Mouse (Mus musculus) hindbrain, postnatal 0 days (tissue): ENCODE results near the gene Rspo1. TPM values are rescaled to one million over a fixed set of nuclear protein-coding genes. Genes with fewer than 3 reads are reported as not detected.

Experiments
- ATAC-seq: fragments of 200-750 bp; cut with Nextera tagmentation; 2 replicates; pipeline ENCODE4 v1.8.0; 2017; ENCODE audit warnings: mild to moderate bottlenecking, moderate TSS enrichment, moderate library complexity
- DNase-seq: peaks from one replicate; pipeline ENCODE4 v3.0.0-alpha.2; 2015; ENCODE audit warnings: low spot score
- H3K27ac ChIP-seq: fragments of 300-500 bp; sonication (generic); 2 replicates; pipeline ENCODE4 v1.5.1; 2014; ENCODE audit warnings: mild to moderate bottlenecking
- H3K27me3 ChIP-seq: fragments of 300-500 bp; sonication (generic); 2 replicates; pipeline ENCODE4 v1.6.1; 2014; ENCODE audit warnings: low read length, mixed read lengths; ENCODE audit not compliant: insufficient read depth
- H3K36me3 ChIP-seq: fragments of 300-500 bp; sonication (generic); 2 replicates; pipeline ENCODE4 v1.6.1; 2014; ENCODE audit warnings: low read length, mixed read lengths; ENCODE audit not compliant: insufficient read depth
- H3K4me1 ChIP-seq: fragments of 300-500 bp; sonication (generic); 2 replicates; pipeline ENCODE4 v1.6.1; 2014; ENCODE audit warnings: antibody characterized with exemption, low read length, mixed read lengths; ENCODE audit not compliant: insufficient read depth
- H3K4me2 ChIP-seq: fragments of 300-500 bp; sonication (generic); 2 replicates; pipeline ENCODE4 v1.6.1; 2014; ENCODE audit warnings: low read depth, mild to moderate bottlenecking, low read length, moderate library complexity, mixed read lengths
- H3K4me3 ChIP-seq: fragments of 300-500 bp; sonication (generic); 2 replicates; pipeline ENCODE4 v1.5.1; 2014; ENCODE audit warnings: low read length
- H3K9ac ChIP-seq: fragments of 300-500 bp; sonication (generic); replicated peaks from 2 replicates; pipeline ENCODE4 v1.6.1; 2014; ENCODE audit warnings: mild to moderate bottlenecking, low read length, moderate library complexity, mixed read lengths
- H3K9me3 ChIP-seq: fragments of 300-500 bp; sonication (generic); 2 replicates; pipeline ENCODE4 v1.6.1; 2016; ENCODE audit warnings: low read length, mixed read lengths
- CTCF ChIP-seq: IDR thresholded peaks from 2 replicates; pipeline ENCODE4 v1.5.1; 2016; ENCODE audit warnings: antibody characterized with exemption, control low read depth, low read depth
- WGBS: fragments of 180-500 bp; shearing (Covaris S2); extraction: QIAGEN DNeasy Blood & Tissue Kit; methylation state at CpG from one replicate; pipeline ENCODE4 v1.1.7; 2014; 5-methylcytosine and 5-hydroxymethylcytosine counted together
- polyA plus RNA-seq: library from polyadenylated mRNA; unstranded; fragments of >200 nt; fragmentation: Nextera tagmentation; extraction: Ambion mirVana; gene quantifications from 2 replicates; pipeline ENCODE4 v1.2.1, GENCODE M21; 2015
- total RNA-seq: library from RNA; depleted of rRNA; stranded (reverse); fragments of >200 nt; gene quantifications from 2 replicates; pipeline ENCODE4 v1.2.3, GENCODE M21; 2014

Rspo1 gene
- total and polyA plus RNA-seq, 2 experiments from 2014 or later, result 0.95 to 13.6 TPM

DNA sequence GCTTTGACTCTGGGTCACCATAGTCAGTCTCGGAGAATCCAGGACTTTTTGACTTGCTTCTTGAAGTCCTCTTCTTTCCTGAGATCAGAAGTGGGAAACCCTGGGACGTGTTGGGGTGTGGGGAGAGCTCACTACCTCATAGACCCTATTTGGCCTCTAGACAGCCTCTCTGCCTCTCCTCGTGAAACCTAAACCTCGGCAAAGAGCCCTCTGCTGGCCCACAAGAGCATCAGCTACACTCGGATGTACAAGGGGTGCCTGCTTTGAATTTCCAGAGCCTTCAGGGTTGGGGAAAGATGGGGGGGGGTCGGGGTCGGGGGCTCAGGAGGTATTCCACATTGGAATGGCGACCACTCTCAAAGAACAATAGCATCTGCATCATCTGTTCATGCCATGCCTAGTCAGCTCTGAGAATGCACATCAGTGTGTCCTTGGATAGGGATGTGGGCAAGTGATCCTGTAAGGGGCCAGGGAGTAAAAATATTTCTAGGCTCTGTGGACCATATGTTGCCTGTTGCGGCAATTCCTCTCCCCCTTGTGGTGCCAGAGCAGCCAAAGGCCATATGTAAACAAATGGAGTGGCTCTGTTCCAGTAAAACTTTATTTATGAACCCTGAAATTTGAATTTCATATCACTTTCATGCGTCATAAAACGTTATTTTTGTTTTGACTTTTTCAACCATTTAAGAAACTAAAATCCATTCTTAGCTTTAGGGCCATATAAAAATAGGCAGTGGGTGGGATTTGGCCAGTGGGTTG lies 34.7 kb downstream of the Rspo1 start:
- Histone ChIP-seq H3K27me3 (no peaks in the 10 kb centered on the region; the same call in 1 of the 2 replicates), H3K9ac (no peak overlapping the region), H3K4me1 (no peaks in the 10 kb centered on the region), H3K9me3 (no peaks in the 10 kb centered on the region), H3K4me2 (no peak overlapping the region), H3K4me3 (no peak overlapping the region), H3K36me3 (no peaks in the 10 kb centered on the region), H3K27ac (no peak overlapping the region)
- DNase-seq (peak; percentile 43), ATAC-seq (no peak)
- 31% methylated on average over 11 of the region's 11 CpGs for WGBS
- TF ChIP-seq CTCF, result peak; percentile 53

- peak; percentile 99 for ATAC-seq
- Histone ChIP-seq H3K27me3 (no peaks in the 10 kb centered on the region), H3K4me1 (peaks cover 9% of the 10 kb centered on the region), H3K9ac (peak overlapping the region; percentile 76), H3K4me2 (peak overlapping the region; percentile 98), H3K9me3 (no peaks in the 10 kb centered on the region), H3K27ac (peak overlapping the region; percentile 68), H3K4me3 (peak overlapping the region; percentile 92), H3K36me3 (no peaks in the 10 kb centered on the region)
- WGBS, result 1% methylated on average over 50 of the region's 50 CpGs
- no peak for TF ChIP-seq CTCF
- peak; percentile 98 for DNase-seq
Observed at GRCm38 (mm10) chr4:125029891-125030614, 43.8 kb downstream of the Rspo1 start.

- DNase-seq (no peak), ATAC-seq (no peak)
- Histone ChIP-seq H3K36me3 (peaks cover 17% of the 10 kb centered on the region; the same call in 1 of the 2 replicates), H3K4me1 (peaks cover 9% of the 10 kb centered on the region), H3K27ac (no peak overlapping the region), H3K9me3 (no peaks in the 10 kb centered on the region), H3K9ac (no peak overlapping the region), H3K27me3 (no peaks in the 10 kb centered on the region), H3K4me2 (no peak overlapping the region), H3K4me3 (no peak overlapping the region)
- TF ChIP-seq CTCF, result no peak
- 75% methylated on average over 4 of the region's 4 CpGs for WGBS
Observed at GRCm38 (mm10) chr4:125034341-125034740, 48.1 kb downstream of the Rspo1 start.

DNA sequence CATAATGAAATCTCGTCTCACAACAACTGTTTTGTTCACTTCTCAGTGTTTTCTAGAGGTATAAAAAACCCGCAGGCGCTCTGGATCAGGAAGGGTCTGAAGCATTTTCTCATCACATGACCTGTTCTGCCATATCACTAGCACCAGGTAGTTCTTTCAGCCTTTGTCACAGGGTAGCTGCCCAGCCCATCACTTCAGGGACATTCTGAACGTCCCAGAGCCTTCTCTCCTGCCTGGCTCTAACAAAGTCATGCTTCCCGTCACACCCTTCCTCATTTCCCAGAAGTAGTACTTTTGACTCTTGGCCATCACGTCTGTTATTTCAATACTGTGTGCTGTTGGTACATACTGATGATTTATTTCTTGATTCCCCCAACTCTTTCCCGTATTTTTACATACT lies 58.2 kb downstream of the Rspo1 start:
- no peak for TF ChIP-seq CTCF
- H3K4me3 ChIP-seq, result no peak overlapping the region
- no peak overlapping the region for H3K9ac ChIP-seq

DNA sequence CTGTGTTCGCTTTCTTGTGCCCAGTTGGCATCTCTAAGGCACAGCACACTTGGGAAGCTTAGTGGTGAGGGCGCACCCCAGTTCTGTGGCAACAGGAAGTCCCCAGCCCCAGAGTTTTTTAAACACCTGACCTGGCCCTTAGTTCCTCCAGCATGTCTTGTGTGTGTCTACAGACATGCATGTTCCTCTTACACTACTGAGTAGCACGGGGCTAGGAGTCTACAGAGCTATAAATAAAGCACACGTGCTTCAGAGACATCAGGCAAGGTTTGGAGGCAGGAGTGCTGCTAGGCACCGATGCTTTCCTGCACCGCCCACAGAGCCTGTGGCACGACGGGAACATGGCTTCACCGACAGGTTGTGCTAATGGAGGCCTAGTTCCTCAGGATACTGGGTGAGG lies 69.2 kb downstream of the Rspo1 start:
- 93% methylated on average over 9 of the region's 9 CpGs for WGBS
- H3K36me3 ChIP-seq, result peaks cover 44% of the 10 kb centered on the region
- H3K4me2 ChIP-seq, result no peak overlapping the region
- H3K27ac ChIP-seq, result no peak overlapping the region
- H3K27me3 ChIP-seq, result no peaks in the 10 kb centered on the region
- no peak overlapping the region for H3K4me3 ChIP-seq
- DNase-seq, result no peak
- peaks cover 4% of the 10 kb centered on the region; the same call in 1 of the 2 replicates for H3K4me1 ChIP-seq
- no peak for ATAC-seq
- no peak overlapping the region for H3K9ac ChIP-seq
- no peaks in the 10 kb centered on the region for H3K9me3 ChIP-seq
- no peak for TF ChIP-seq CTCF

More for the DNA sequence above, 58.2 kb downstream of the Rspo1 start:
- H3K4me2 ChIP-seq, result no peak overlapping the region
- peaks cover 73% of the 10 kb centered on the region for H3K36me3 ChIP-seq
- no peaks in the 10 kb centered on the region for H3K4me1 ChIP-seq
- H3K27me3 ChIP-seq, result no peaks in the 10 kb centered on the region
- no peaks in the 10 kb centered on the region for H3K9me3 ChIP-seq
- DNase-seq, result no peak
- WGBS, result 91% methylated on average over 7 of the region's 7 CpGs
- ATAC-seq, result no peak
- H3K27ac ChIP-seq, result no peak overlapping the region

- ATAC-seq (no peak), DNase-seq (no peak)
- WGBS, result 92% methylated on average over 4 of the region's 4 CpGs
- Histone ChIP-seq H3K9ac (no peak overlapping the region), H3K9me3 (no peaks in the 10 kb centered on the region), H3K36me3 (peaks cover 40% of the 10 kb centered on the region), H3K27me3 (no peaks in the 10 kb centered on the region), H3K4me2 (no peak overlapping the region), H3K4me1 (peaks cover 4% of the 10 kb centered on the region; the same call in 1 of the 2 replicates), H3K4me3 (no peak overlapping the region), H3K27ac (no peak overlapping the region)
- TF ChIP-seq CTCF, result no peak
Observed at GRCm38 (mm10) chr4:125056476-125056875, 70.2 kb downstream of the Rspo1 start.
